ENCODE assay signal across 26 mouse cellular contexts in the genomic region with DNA sequence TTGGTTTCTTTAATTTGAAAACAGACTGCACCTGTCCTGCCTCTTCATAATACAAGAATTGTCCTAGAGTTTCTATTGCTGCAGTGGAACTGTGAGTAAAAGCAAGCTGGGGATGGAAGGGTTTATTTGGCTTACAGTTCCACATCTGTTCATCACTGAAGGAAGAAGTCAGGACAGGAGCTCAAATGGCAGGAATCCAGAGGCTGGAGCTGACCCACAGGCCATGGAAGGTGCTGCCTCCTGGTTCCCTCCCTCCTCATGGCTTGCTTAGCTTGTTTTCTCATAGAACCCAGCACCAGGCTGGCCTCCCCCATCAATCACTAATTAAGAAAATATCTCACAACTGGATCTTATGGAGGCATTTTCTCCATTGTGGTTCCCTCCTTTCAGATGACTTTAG.
"Had no signal": no experiment of that assay in that cellular context is flagged by ENCODE, and none has a peak within 500 bp of the region (broad histone marks: within the 10 kb centered on the region; RNA-seq: fewer than 3 reads in every experiment).

No protein-coding gene starts in this region.

- H3K9me3 ChIP-seq: embryonic facial prominence, embryonic 12.5 days; embryonic facial prominence, embryonic 13.5 days; embryonic facial prominence, embryonic 15.5 days; forebrain, embryonic 10.5 days; forebrain, embryonic 12.5 days; forebrain, embryonic 13.5 days; forebrain, embryonic 15.5 days had no signal

- H3K4me2 ChIP-seq: embryonic facial prominence, embryonic 12.5 days; embryonic facial prominence, embryonic 13.5 days; embryonic facial prominence, embryonic 15.5 days had no signal

- ATAC-seq: forebrain, embryonic 13.5 days; forebrain, embryonic 15.5 days had no signal

- H3K27me3 ChIP-seq: embryonic facial prominence, embryonic 12.5 days; embryonic facial prominence, embryonic 15.5 days; forebrain, embryonic 15.5 days had no signal

- H3K4me1 ChIP-seq: embryonic facial prominence, embryonic 12.5 days had no signal

- DNase-seq: cerebellum, adult 2 months; cerebellum, adult 8-10 months; cerebellum, adult 9-10 months; cerebellum, adult 9-11 months; cerebellum, postnatal 10 days; cerebellum, postnatal 14 days; cerebellum, postnatal 25 days; cerebellum, postnatal 36 days; embryo, embryonic 11 days; forebrain, postnatal 0 days; gastrocnemius, adult 2 months; gastrocnemius, postnatal 10 days; gastrocnemius, postnatal 14 days; gastrocnemius, postnatal 25 days; gastrocnemius, postnatal 36 days; heart, adult 18-20 months; heart, adult 2 months had no signal

- H3K4me3 ChIP-seq: embryonic facial prominence, embryonic 10.5 days; embryonic facial prominence, embryonic 12.5 days; embryonic facial prominence, embryonic 13.5 days; embryonic facial prominence, embryonic 15.5 days; erythroblast, embryonic 14.5 days; forebrain, embryonic 10.5 days; forebrain, embryonic 12.5 days; forebrain, embryonic 13.5 days; forebrain, embryonic 15.5 days; gastrocnemius, adult 2 months; heart, adult 2 months had no signal

- H3K27ac ChIP-seq: embryonic facial prominence, embryonic 10.5 days; embryonic facial prominence, embryonic 12.5 days; embryonic facial prominence, embryonic 13.5 days; embryonic facial prominence, embryonic 15.5 days; forebrain, embryonic 10.5 days; forebrain, embryonic 12.5 days; forebrain, embryonic 13.5 days; forebrain, embryonic 15.5 days; gastrocnemius, adult 2 months; heart, adult 2 months had no signal

- H3K9ac ChIP-seq: embryonic facial prominence, embryonic 12.5 days; embryonic facial prominence, embryonic 13.5 days; embryonic facial prominence, embryonic 15.5 days; forebrain, embryonic 12.5 days; forebrain, embryonic 13.5 days; forebrain, embryonic 15.5 days; forebrain, postnatal 0 days had no signal

- H3K36me3 ChIP-seq: embryonic facial prominence, embryonic 10.5 days; embryonic facial prominence, embryonic 12.5 days; embryonic facial prominence, embryonic 13.5 days; embryonic facial prominence, embryonic 15.5 days; forebrain, embryonic 10.5 days; forebrain, embryonic 12.5 days; forebrain, embryonic 15.5 days had no signal
